12 mouse cellular contexts compared by ENCODE assay signal in genomic region chrX:170675923-170676605, GRCm38 (mm10). TPM values are rescaled to one million over a fixed set of nuclear protein-coding genes. Genes with fewer than 3 reads are reported as not detected.
DNase-seq lines count a peak whose midpoint lies in the region; ATAC-seq lines count a peak whose summit lies in the region.
"Had no signal": no experiment of that assay in that cellular context is flagged by ENCODE, and none has a peak within 500 bp of the region (broad histone marks: within the 10 kb centered on the region; RNA-seq: fewer than 3 reads in every experiment).

No protein-coding gene starts in this region.

- H3K27ac ChIP-seq in lung, embryonic 16.5 days (ENCODE audit: low read length): no peak overlapping the region
- no peak overlapping the region for H3K27ac ChIP-seq in neural tube, embryonic 15.5 days (replicated peaks)

- peaks cover 51% of the 10 kb centered on the region for H3K9me3 ChIP-seq in lung, embryonic 16.5 days (ENCODE audit: control insufficient read depth, low read length)
- peaks cover 24% of the 10 kb centered on the region for H3K9me3 ChIP-seq in neural tube, embryonic 15.5 days (replicated peaks)

- H3K4me3 ChIP-seq in lung, embryonic 16.5 days (ENCODE audit: low read length): no peak overlapping the region
- no peak overlapping the region for H3K4me3 ChIP-seq in neural tube, embryonic 15.5 days (replicated peaks)
- H3K4me3 ChIP-seq: erythroblast, embryonic 14.5 days had no signal

- DNase-seq in adrenal gland, adult (ENCODE audit: inconsistent age in 2 of 2, low spot score in 1 of 2): peak; percentile 7 to 22
- DNase-seq in adrenal gland, adult 2 months: no peak
- DNase-seq in lung, postnatal 14 days: no peak
- DNase-seq in frontal cortex, postnatal 10 days (ENCODE audit: low spot score in 2 of 2): no peak
- DNase-seq in urinary bladder, postnatal 36 days (ENCODE audit: low spot score in 2 of 2): no peak

- peaks cover 19% of the 10 kb centered on the region for H3K36me3 ChIP-seq in lung, embryonic 16.5 days (ENCODE audit: control insufficient read depth, insufficient read depth, low read length)
- peaks cover 26% of the 10 kb centered on the region for H3K36me3 ChIP-seq in neural tube, embryonic 15.5 days

- no peaks in the 10 kb centered on the region for H3K4me1 ChIP-seq in lung, embryonic 16.5 days (replicated peaks; ENCODE audit: control insufficient read depth, insufficient read depth, low read length)
- no peaks in the 10 kb centered on the region for H3K4me1 ChIP-seq in neural tube, embryonic 15.5 days

- 97% methylated on average over 33 of the region's 39 CpGs for WGBS in lung, embryonic 16.5 days
- over 99% methylated on average over 22 of the region's 39 CpGs for WGBS in neural tube, embryonic 15.5 days

- no peak overlapping the region for H3K4me2 ChIP-seq in lung, embryonic 16.5 days (ENCODE audit: low read depth, low read length)
- no peak overlapping the region for H3K4me2 ChIP-seq in neural tube, embryonic 15.5 days

- ATAC-seq in lung, embryonic 16.5 days (ENCODE audit: low read depth): peak; percentile 24; the same call in 1 of the 2 replicates
- peak; percentile 47 for ATAC-seq in inflammation-experienced regulatory T-cells, adult 6 months
- peak; percentile 29; the same call in 1 of the 2 replicates for ATAC-seq in neural tube, embryonic 15.5 days (ENCODE audit: low FRiP score)

- H3K9ac ChIP-seq in lung, embryonic 16.5 days (ENCODE audit: low read length): no peak overlapping the region
- no peak overlapping the region for H3K9ac ChIP-seq in neural tube, embryonic 15.5 days (replicated peaks)

- H3K27me3 ChIP-seq in lung, embryonic 16.5 days (ENCODE audit: control insufficient read depth, insufficient read depth, low read depth, low read length): no peaks in the 10 kb centered on the region
- no peaks in the 10 kb centered on the region for H3K27me3 ChIP-seq in neural tube, embryonic 15.5 days (replicated peaks)

RNA-seq across cellular contexts. Expression of gene Asmt, which starts 3.6 kb away (rescaled TPM):
- total RNA-seq in adrenal gland, adult 2 months (2021): not detected
- polyA plus RNA-seq in adrenal gland, adult 2 months (2012; rRNA removed): 0.49 TPM in 1 of 2 replicates, not detected in the other
- polyA plus RNA-seq in lung, embryonic 16.5 days (2015; fragmentation: Nextera tagmentation; extraction: Ambion mirVana): not detected in 2 replicates
- not detected for polyA plus RNA-seq in inflammation-experienced regulatory T-cells, adult 6 months (2017; shearing (Covaris generic))
- not detected in 2 replicates for polyA plus RNA-seq in neural tube, embryonic 15.5 days (2015; fragmentation: Nextera tagmentation; extraction: Ambion mirVana)
- total RNA-seq: monocyte, adult 5-6 weeks had no signal
- polyA plus RNA-seq: brain, embryonic 14.5 days; erythroblast, embryonic 14.5 days; large intestine, adult 2 months had no signal

Comparison
In these comparisons a context has a peak if more than half of its experiments do, and no peak if none do; other contexts are left out.
1. DNase-seq: peak in adrenal gland, adult (2 of 2); none in adrenal gland, adult 2 months (single experiment), lung, postnatal 14 days (single experiment), frontal cortex, postnatal 10 days (0 of 2) and urinary bladder, postnatal 36 days (0 of 2).
2. Peak in every context shown above with its lines, with median percentiles within 50 percentile points of each other: ATAC-seq.